Mouse (Mus musculus) left cerebral cortex, adult 18-20 months (tissue): ENCODE results near the gene Tat. TPM values are rescaled to one million over a fixed set of nuclear protein-coding genes. Genes with fewer than 3 reads are reported as not detected.

ENCODE experiments used
- DNase-seq, 2 experiments: peaks; one replicate each; pipeline ENCODE4 v3.0.0; 2021 to 2022; ENCODE audit warnings: low spot score in 2 of 2, mixed read lengths in 1 of 2
- long read RNA-seq, 2 experiments: library from polyadenylated mRNA; stranded (forward); transcript quantifications; one replicate each; pipeline ENCODE4 v2.0.0; 2021
- total RNA-seq, 2 experiments: library from RNA; stranded (reverse); gene quantifications; 2 replicates each; pipeline ENCODE4 v1.2.3; 2021

The Tat gene
- total RNA-seq = not detected
- long read RNA-seq, experiment 1 = 0 reads
- long read RNA-seq, experiment 2 = 0 reads

DNA sequence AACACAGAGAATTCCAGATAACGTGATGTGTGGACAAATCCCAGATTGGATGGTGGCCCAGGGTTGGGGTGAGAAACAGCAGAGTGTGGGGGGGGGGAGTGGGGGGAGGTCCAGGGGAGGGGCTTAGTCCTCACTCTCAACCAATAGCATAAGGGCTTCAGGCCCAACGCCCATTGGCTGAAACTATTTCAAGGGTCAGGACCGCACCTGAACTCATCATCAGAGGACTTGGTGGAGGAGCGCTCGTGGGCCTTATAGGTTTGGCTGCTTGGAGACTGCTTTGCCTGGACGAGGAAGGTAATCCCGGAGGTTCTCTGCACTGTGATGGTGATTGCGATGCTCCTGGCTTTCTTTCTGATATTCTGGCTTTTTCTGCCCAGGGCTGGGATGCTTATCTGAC lies at the start of gene Tat:
Gene Tat, plus strand, starts transcription at position 214 of the 400 bp plus-strand sequence.
- no peak for DNase-seq

DNA sequence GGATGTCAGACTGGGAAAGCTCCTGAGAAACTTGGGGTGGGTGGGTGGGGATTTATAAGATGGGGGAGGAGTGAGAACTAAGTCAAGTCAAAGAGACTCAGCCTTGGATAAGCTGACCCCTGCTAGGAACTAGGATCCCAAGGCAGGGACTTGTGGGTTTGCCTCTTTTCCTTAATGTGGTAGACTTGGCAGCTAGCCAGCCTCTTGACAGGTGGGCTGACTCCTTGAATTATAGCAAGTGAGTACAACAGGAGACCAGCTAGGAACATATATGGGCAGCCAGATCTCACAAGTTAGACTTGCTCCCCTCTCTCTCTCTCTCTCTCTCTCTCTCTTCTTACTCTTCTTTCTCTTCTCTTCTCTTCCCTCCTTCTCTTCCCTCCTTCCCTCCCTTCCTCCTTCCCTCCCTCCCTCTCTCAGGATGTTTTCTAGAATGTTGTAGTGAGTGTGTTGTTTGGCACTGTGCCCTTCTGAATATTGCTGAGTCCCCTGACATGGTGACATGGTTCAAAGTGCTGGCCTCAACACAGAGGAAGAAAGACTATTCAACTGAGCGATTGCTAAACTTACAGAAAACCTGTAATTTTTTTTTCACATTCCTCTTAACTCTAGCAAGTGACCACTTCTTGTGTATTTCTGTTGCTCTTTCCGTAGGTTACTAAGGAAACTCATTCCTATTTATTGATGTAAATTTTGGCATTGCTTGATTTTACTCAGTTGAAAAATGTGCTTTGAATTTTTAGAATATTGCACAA lies 48.5 kb upstream of the Tat start:
- DNase-seq = peak in 1 of 2 experiments; percentile 32

DNA sequence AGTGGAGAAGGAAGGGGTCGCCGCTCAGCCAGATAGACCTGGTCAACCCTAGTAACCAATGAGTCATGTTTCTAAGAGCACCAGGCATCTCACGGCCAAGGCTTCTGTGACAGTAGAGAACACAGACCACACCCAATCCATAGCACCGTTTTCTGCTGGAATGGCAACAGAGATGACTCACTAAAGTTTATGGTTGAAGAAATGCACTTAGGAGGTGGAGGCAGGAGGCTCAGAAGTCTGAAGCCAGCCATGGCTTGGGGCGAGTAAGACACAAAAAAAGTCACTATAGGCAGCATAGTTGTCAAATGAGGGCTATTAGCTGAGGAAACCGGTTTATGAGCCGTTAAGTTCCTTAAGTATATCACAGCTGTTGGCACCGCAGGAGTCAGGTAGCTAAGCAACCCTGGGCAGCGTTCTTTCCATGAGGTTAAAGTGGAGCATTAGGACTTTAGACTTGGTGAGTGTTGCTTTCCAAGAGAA lies 45.0 kb upstream of the Tat start:
- DNase-seq = no peak

GRCm38 (mm10) chr8:109945694-109946093 lies 44.5 kb upstream of the Tat start:
- no peak for DNase-seq

GRCm38 (mm10) chr8:109946272-109946671 lies 44.0 kb upstream of the Tat start:
- no peak for DNase-seq

- DNase-seq = peak; percentile 54 to 67
These were observed 42.6 kb upstream of the Tat start for GRCm38 (mm10) chr8:109947447-109948284.

DNA sequence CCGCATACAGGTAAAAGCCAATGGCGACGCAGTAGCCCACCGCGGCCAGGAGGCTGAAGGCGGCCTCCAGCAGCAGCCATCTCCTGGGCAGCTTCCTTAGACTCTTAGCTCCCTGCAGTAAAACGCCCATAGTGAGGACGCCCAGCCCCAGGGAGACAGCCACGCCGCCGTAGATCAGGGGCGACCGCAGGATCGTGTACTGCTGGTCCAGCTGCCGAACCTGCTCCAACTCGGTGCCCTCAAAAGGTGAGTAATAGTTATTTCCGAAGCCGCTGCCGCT lies 42.0 kb upstream of the Tat start:
- DNase-seq = peak in 1 of 2 experiments; percentile 35

GRCm38 (mm10) chr8:109952171-109952570 lies 38.1 kb upstream of the Tat start:
- peak; percentile 60 to 79 for DNase-seq

DNA sequence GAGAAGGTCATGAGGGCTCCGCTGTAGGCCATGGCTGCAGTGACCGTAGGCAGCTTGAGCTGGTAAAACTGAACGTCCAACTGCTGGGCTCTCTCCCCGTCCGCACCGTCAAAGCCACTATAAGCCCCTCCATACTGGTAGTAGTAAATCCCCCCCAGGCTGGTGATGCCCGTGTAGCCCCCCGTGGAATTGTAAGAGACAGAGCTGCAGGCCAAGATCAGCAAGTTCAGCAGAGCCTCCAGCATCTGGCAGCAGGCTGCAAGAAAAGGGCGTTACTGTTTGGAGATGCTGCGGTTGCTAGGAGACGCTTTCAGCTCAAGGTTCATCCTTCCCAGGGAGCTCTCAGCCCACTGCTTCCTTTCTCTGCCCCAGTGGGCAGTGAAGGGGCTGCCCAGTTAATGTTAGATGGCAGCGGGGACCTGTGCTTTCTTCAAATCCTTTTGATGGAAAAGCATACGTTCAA lies 35.7 kb upstream of the Tat start:
- DNase-seq = peak in 1 of 2 experiments; percentile 51

DNA sequence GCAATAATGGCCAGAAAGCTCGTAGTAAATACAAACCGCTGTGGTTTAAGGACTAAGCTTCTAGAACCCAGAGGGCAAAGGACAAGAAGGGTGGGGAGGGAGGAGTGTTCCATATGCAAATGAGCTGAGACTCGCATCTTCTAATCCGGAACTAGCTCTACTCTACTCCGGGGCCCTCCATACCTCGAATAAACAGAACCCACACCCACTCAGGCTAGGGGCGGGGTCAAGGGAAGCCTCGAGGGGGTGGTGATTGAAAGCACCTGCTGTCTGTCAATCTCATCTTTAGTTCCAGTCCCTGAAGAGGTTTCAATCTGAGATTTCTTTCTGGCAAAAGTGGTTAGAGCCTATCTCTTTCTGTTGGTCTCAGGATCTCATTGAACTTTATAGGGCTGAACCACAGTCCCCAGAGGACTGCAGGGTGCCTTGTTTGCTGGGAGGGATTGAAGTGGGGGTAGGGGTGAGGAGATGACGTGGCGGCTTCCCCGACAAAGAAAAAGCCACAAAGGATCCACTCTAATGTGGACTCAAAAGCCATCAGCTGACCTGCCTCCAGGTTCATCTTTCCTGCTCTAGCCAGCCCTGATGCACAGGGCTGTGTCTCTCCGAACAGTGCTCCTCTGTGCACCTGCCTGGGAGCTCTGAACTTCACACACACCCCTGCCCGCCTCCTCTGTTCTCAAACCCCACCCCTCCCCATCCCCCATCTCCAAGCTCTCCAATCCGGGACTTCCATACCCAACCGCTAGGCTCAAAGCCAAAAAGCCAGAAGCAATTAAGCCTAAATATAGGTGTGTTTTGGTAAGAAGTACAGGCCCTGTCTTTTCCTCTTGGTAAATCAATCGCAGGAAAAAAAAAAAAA lies 32.8 kb upstream of the Tat start:
- DNase-seq = no peak

GRCm38 (mm10) chr8:109958036-109958655 lies 32.1 kb upstream of the Tat start:
- DNase-seq = no peak

GRCm38 (mm10) chr8:109959112-109959511 lies 31.1 kb upstream of the Tat start:
- no peak for DNase-seq

DNA sequence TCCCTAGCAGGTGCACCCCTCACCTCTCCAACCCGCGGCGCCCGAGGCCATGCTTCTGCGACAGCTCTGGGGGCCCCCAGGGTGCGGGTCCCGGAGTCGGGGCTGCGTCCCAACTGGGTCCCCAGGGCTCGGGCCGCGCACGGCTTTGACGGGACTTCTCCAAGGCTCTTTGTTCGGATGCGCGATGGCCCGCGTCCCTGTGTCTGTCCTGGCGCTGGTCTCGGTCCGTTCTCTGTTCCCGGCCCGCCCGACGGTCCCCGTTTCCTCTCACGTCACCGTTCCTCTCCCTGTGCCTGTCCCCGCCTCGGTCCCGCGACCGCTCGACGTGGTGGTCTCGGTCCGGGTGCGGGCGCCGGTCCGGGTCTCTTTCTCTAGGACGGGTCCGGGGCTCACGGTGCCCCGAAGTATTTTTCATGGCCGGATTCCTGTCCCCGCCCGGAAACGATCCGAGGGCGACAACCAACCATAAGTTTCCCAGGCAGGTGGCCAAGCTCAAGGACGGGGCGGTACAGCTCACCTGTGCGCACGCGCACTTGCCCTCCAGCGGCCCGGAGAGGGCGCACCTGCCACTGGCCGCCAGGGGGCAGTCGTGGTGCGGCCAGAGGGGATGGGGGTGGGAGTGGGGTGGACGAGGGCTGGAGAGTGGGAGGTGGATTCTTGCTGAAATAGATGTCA lies 28.4 kb upstream of the Tat start, which contains the start of gene Marveld3:
Gene Marveld3, minus strand, starts transcription at position 511 of the 675 bp plus-strand sequence.
- DNase-seq = no peak

GRCm38 (mm10) chr8:109962896-109963295 lies 27.3 kb upstream of the Tat start:
- DNase-seq = no peak

- no peak for DNase-seq
These were observed 26.8 kb upstream of the Tat start for GRCm38 (mm10) chr8:109963421-109963820.

DNA sequence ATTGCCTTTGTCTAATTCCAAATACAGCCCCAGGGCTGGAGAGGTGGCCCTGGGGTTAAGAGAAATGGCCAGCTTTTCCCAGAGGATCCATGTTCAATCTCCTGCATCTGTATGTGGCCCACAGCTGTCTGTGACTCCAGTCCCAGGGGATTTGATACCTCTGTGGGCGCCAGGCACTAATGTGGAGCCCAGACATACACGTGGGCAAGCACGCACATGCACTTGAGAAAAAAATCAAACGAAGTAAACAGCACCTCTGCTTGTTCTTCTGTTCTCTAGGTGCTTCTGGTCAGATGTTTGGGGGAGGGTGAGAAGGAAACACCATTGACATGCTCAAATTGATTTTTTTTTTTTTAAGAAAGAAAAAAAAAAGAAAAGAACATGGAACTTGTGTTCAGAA lies 26.1 kb upstream of the Tat start:
- DNase-seq = no peak

DNA sequence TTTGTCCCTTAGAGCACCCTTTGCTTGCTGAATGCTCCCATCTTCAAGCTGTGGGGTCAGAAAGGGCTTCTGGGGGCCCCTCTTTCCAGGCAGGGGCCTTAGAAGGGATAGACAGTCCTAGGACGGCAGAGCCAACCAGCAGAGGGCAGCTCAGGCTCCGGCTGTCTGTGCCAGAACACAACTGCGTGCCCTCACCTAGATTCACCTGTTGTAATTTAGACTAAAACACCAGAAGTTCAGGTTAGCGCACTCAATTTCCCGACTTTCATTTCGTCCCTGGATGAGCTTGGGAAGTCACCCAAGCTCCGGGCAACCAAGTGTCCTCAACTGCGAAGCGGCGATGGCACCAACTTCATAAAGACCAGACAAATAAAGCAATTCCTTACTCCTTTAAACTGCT lies 21.4 kb upstream of the Tat start:
- no peak for DNase-seq

- no peak for DNase-seq
These were observed 19.9 kb upstream of the Tat start for GRCm38 (mm10) chr8:109970323-109970722.

DNA sequence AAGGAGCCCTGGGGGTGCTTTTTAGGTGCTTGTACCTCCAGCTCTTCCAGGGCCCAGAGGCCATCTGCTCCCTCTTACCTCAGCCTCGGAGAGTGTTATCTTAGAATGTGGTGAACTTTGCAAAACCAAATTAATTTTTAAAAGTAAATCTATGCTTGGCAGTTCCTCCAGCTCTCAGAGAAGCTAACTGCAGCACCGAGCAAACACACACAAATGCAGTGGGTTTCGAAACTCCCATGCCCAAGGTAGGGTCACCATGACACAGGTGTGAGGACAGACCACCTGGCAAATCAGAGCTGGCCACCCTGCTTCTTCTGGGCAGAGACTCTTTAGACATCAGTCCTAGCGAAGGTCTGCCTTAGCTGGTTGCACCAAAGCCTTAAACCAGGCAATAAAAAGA lies 17.3 kb upstream of the Tat start:
- DNase-seq = no peak

DNA sequence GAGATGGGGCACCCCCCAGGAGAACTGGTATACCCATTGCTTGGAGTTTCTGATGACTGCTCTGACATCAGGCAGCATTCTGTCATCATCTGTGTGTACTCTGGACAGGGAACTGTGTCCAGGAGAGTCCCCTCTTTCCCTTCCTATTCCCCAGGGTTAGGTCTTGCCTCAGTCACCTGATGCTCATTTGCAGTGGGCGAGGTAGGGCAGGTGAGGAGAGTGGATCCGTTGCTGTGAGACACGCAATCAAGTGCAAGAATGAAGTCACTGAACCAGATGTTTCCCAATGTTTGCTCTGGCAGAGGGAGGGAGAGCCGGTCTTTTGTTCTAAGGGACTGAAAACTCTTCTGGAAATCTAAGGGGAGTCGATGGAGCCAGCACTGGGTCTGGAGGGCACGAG lies 10.9 kb upstream of the Tat start:
- no peak for DNase-seq
